Mouse (Mus musculus) hindbrain, embryonic 11.5 days (tissue): ENCODE measurements around the gene Spint1. TPM values are rescaled to one million over a fixed set of nuclear protein-coding genes. Genes with fewer than 3 reads are reported as not detected.

Experiments used
- ATAC-seq: fragments of 200-750 bp; cut with Nextera tagmentation; 2 replicates; pipeline ENCODE4 v1.8.0; 2017; ENCODE audit warnings: mild to moderate bottlenecking, moderate TSS enrichment, moderate library complexity; ENCODE audit not compliant: low FRiP score
- DNase-seq: peaks from one replicate; pipeline ENCODE4 v3.0.0-alpha.2; 2015; ENCODE audit warnings: low spot score
- H3K27ac ChIP-seq: fragments of 300-500 bp; sonication (generic); 2 replicates; pipeline ENCODE4 v1.5.1; 2014; ENCODE audit warnings: mild to moderate bottlenecking, low read depth, low read length
- H3K27me3 ChIP-seq: fragments of 300-500 bp; sonication (generic); 2 replicates; pipeline ENCODE4 v1.6.1; 2014; ENCODE audit warnings: mild to moderate bottlenecking, low read length, moderate library complexity, mixed read lengths; ENCODE audit not compliant: control insufficient read depth, insufficient read depth
- H3K36me3 ChIP-seq: fragments of 300-500 bp; sonication (generic); 2 replicates; pipeline ENCODE4 v1.6.1; 2014; ENCODE audit warnings: mild to moderate bottlenecking, low read length, moderate library complexity, mixed read lengths; ENCODE audit not compliant: control insufficient read depth, insufficient read depth
- H3K4me1 ChIP-seq: fragments of 300-500 bp; sonication (generic); replicated peaks from 2 replicates; pipeline ENCODE4 v1.6.1; 2014; ENCODE audit warnings: low read length, mixed read lengths; ENCODE audit not compliant: control insufficient read depth, insufficient read depth
- H3K4me2 ChIP-seq: fragments of 300-500 bp; sonication (generic); replicated peaks from 2 replicates; pipeline ENCODE4 v1.6.1; 2014; ENCODE audit warnings: mild to moderate bottlenecking, low read depth, low read length
- H3K4me3 ChIP-seq: fragments of 300-500 bp; sonication (generic); 2 replicates; pipeline ENCODE4 v1.5.1; 2014; ENCODE audit warnings: low read depth, low read length
- H3K9ac ChIP-seq: fragments of 300-500 bp; sonication (generic); 2 replicates; pipeline ENCODE4 v1.6.1; 2014; ENCODE audit warnings: low read depth, low read length
- H3K9me3 ChIP-seq: fragments of 300-500 bp; sonication (generic); 2 replicates; pipeline ENCODE4 v1.6.1; 2016; ENCODE audit warnings: low read length; ENCODE audit not compliant: control insufficient read depth
- WGBS: fragments of 180-500 bp; shearing (Covaris S2); extraction: QIAGEN DNeasy Blood & Tissue Kit; methylation state at CpG from one replicate; pipeline ENCODE4 v1.1.7; 2014; 5-methylcytosine and 5-hydroxymethylcytosine counted together
- polyA plus RNA-seq: library from polyadenylated mRNA; unstranded; fragments of >200 nt; fragmentation: Nextera tagmentation; extraction: Ambion mirVana; gene quantifications from 2 replicates; pipeline ENCODE4 v1.2.1, GENCODE M21; 2014

The Spint1 gene
- polyA plus RNA-seq, 1 experiment from 2014 or later = 4.6 TPM

GRCm38 (mm10) chr2:119238671-119239070 lies 1.5 kb downstream of the Spint1 start:
- Histone ChIP-seq H3K36me3 (no peaks in the 10 kb centered on the region), H3K9ac (no peak overlapping the region), H3K4me3 (no peak overlapping the region), H3K27me3 (peaks cover 43% of the 10 kb centered on the region), H3K9me3 (no peaks in the 10 kb centered on the region), H3K4me2 (no peak overlapping the region), H3K4me1 (peaks cover 4% of the 10 kb centered on the region; the same call in 1 of the 2 replicates), H3K27ac (no peak overlapping the region)
- ATAC-seq (no peak), DNase-seq (no peak)
- WGBS = 66% methylated on average over 2 of the region's 2 CpGs

- Histone ChIP-seq H3K4me2 (no peak overlapping the region), H3K36me3 (no peaks in the 10 kb centered on the region), H3K4me3 (no peak overlapping the region), H3K27ac (no peak overlapping the region), H3K27me3 (peaks cover 42% of the 10 kb centered on the region), H3K4me1 (peaks cover 4% of the 10 kb centered on the region; the same call in 1 of the 2 replicates), H3K9me3 (no peaks in the 10 kb centered on the region), H3K9ac (no peak overlapping the region)
- DNase-seq = no peak
- WGBS = 57% methylated on average over 4 of the region's 4 CpGs
- no peak for ATAC-seq
Observed at GRCm38 (mm10) chr2:119240075-119240818, 3.1 kb downstream of the Spint1 start.

DNA sequence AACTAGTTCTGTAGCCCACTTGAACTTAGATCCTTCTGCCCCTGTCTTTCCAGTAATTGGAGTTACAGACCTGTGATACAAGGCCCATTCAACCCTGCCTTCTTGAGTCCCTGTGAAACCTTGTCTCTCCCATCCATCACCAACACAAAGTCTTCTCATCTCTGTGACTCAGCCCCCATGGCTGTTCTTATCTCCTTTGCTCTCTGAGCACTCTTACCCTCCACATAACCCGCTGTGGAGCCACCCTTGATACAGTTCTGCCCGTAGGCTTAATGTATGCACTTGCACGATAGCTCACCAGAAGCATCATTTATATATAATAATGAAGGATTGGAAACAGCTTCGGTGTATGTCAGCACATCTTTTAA lies 3.6 kb downstream of the Spint1 start:
- WGBS = 87% methylated on average over 4 of the region's 4 CpGs
- no peak overlapping the region for H3K4me3 ChIP-seq
- peaks cover 4% of the 10 kb centered on the region; the same call in 1 of the 2 replicates for H3K4me1 ChIP-seq
- no peak overlapping the region for H3K4me2 ChIP-seq
- DNase-seq (no peak), ATAC-seq (no peak)
- H3K9ac ChIP-seq = no peak overlapping the region
- H3K9me3 ChIP-seq = no peaks in the 10 kb centered on the region
- H3K36me3 ChIP-seq = no peaks in the 10 kb centered on the region
- H3K27me3 ChIP-seq = peaks cover 36% of the 10 kb centered on the region
- no peak overlapping the region for H3K27ac ChIP-seq

- no peak overlapping the region for H3K9ac ChIP-seq
- H3K27me3 ChIP-seq = peaks cover 19% of the 10 kb centered on the region
- H3K9me3 ChIP-seq = no peaks in the 10 kb centered on the region
- no peaks in the 10 kb centered on the region for H3K4me1 ChIP-seq
- no peaks in the 10 kb centered on the region for H3K36me3 ChIP-seq
- H3K4me2 ChIP-seq = no peak overlapping the region
- H3K27ac ChIP-seq = no peak overlapping the region
- DNase-seq (no peak), ATAC-seq (no peak)
- H3K4me3 ChIP-seq = no peak overlapping the region
- WGBS = 80% methylated on average over 9 of the region's 9 CpGs
Observed at GRCm38 (mm10) chr2:119242548-119242947, 5.4 kb downstream of the Spint1 start.

DNA sequence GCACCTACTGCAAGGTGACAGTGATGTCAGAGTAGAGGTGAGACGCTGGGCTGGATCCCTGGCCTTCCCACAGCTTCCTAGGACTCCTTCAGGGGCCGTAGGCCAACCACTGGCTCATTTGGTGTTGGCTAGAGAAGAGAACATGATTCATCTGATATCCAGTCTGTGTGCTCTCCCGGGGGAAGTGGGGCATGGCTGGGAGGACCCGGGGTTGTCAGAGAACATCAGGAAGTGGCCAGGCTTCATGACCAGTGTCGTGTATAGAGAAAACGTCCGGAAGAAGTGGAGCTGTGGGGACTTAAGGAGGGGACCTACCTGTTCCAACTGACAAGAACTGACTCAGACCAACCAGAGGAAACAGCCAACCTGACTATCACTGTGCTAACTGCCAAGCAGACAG lies 8.1 kb downstream of the Spint1 start:
- H3K9me3 ChIP-seq = no peaks in the 10 kb centered on the region
- DNase-seq (no peak), ATAC-seq (no peak)
- H3K4me2 ChIP-seq = no peak overlapping the region
- H3K4me1 ChIP-seq = no peaks in the 10 kb centered on the region
- H3K4me3 ChIP-seq = no peak overlapping the region
- WGBS = 89% methylated on average over 7 of the region's 7 CpGs
- no peak overlapping the region for H3K27ac ChIP-seq
- no peak overlapping the region for H3K9ac ChIP-seq
- H3K27me3 ChIP-seq = no peaks in the 10 kb centered on the region
- no peaks in the 10 kb centered on the region for H3K36me3 ChIP-seq

GRCm38 (mm10) chr2:119247904-119248303 lies 10.7 kb downstream of the Spint1 start:
- Histone ChIP-seq H3K27ac (no peak overlapping the region), H3K4me3 (no peak overlapping the region), H3K27me3 (no peaks in the 10 kb centered on the region; the same call in 1 of the 2 replicates), H3K36me3 (no peaks in the 10 kb centered on the region), H3K4me2 (no peak overlapping the region), H3K4me1 (no peaks in the 10 kb centered on the region), H3K9ac (no peak overlapping the region), H3K9me3 (no peaks in the 10 kb centered on the region)
- DNase-seq (no peak), ATAC-seq (no peak)
- 84% methylated on average over 9 of the region's 9 CpGs for WGBS

DNA sequence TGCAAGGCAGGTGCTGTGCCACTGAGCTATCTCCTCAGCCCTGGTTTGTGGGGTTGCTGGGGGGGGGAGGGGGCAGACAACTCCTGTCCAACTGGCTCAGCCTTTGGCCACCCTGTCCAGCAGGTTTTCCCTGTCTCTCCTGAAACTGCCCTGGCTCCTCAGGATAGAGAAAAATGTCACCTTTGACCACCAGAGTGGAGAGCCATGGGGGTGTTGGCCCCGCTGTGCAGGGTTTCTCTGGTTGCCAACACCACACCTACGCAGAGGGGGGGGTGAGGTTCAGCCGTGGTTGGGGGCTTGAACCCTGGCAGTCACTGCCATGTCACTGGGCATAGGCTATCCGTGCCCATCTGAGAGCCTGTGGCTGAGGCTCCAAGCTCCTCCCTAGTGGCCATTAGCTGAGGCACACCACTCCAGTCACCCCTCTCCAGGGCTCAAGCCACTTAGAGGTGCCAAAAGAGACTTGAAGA lies 12.5 kb downstream of the Spint1 start:
- no peak for DNase-seq
- no peak overlapping the region for H3K4me3 ChIP-seq
- H3K27me3 ChIP-seq = no peaks in the 10 kb centered on the region; the same call in 1 of the 2 replicates
- H3K9me3 ChIP-seq = no peaks in the 10 kb centered on the region
- H3K36me3 ChIP-seq = no peaks in the 10 kb centered on the region
- 80% methylated on average over 4 of the region's 4 CpGs for WGBS
- H3K9ac ChIP-seq = no peak overlapping the region
- ATAC-seq = no peak
- H3K27ac ChIP-seq = no peak overlapping the region
- no peak overlapping the region for H3K4me2 ChIP-seq
- no peaks in the 10 kb centered on the region for H3K4me1 ChIP-seq

DNA sequence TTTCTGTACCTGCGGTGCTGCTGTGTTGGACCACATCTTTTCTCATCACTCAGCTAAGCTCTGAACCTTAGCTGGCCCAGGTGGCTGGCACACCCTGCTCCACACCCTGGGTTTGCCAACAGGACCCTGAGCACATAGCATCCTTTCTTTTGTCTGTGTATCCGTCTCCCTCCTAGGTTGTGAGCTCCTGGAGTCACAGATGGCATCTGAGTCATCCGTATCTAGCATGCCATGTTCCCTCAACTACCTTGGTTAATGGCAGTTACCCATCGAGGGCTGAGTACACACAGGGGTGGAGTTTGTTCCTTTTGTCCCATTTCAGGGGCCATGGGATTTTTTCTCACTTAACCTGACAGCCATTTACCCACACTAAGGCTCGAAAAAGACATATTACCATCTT lies 13.2 kb downstream of the Spint1 start:
- no peak overlapping the region for H3K27ac ChIP-seq
- WGBS = 63% methylated on average over 5 of the region's 5 CpGs
- no peak overlapping the region for H3K9ac ChIP-seq
- no peaks in the 10 kb centered on the region for H3K9me3 ChIP-seq
- H3K4me2 ChIP-seq = no peak overlapping the region
- no peak for ATAC-seq
- no peak overlapping the region for H3K4me3 ChIP-seq
- H3K36me3 ChIP-seq = no peaks in the 10 kb centered on the region
- no peaks in the 10 kb centered on the region; the same call in 1 of the 2 replicates for H3K27me3 ChIP-seq
- no peak for DNase-seq
- H3K4me1 ChIP-seq = no peaks in the 10 kb centered on the region

- ATAC-seq = peak; percentile 60; the same call in 1 of the 2 replicates
- Histone ChIP-seq H3K27me3 (no peaks in the 10 kb centered on the region; the same call in 1 of the 2 replicates), H3K9ac (no peak overlapping the region), H3K4me2 (no peak overlapping the region), H3K9me3 (no peaks in the 10 kb centered on the region), H3K27ac (no peak overlapping the region), H3K36me3 (no peaks in the 10 kb centered on the region), H3K4me3 (no peak overlapping the region), H3K4me1 (no peaks in the 10 kb centered on the region)
- peak; percentile 94 for DNase-seq
- 23% methylated on average over 11 of the region's 11 CpGs for WGBS
Observed at GRCm38 (mm10) chr2:119250826-119251478, 13.8 kb downstream of the Spint1 start.
